ENCODE assay signal across 9 mouse cellular contexts in the genomic region with DNA sequence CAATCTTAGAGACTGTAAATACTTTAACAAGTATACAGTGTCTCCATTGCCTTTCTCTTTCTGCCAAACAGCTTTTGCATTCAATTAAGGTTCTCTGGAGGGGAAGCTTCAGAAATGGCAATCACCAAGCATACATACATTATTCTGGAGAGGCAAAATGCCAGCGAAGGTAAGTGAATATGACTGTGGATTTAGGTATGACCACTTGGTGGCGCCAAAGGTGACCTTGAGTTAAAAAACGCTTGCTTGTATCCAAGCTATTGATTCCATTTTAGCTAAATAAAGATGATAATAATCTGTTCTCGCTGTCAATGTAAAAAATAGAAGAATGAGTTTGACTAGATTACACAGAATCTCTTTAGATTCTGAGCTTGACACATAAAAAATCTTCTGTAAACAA.
DNase-seq lines count a peak whose midpoint lies in the region; ATAC-seq and TF ChIP-seq lines count a peak whose summit lies in the region.
"Had no signal": no experiment of that assay in that cellular context is flagged by ENCODE, and none has a peak within 500 bp of the region (broad histone marks: within the 10 kb centered on the region; RNA-seq: fewer than 3 reads in every experiment).

No protein-coding gene starts in this region.

- no peaks in the 10 kb centered on the region for H3K27me3 ChIP-seq in midbrain, embryonic 14.5 days (ENCODE audit: control insufficient read depth, insufficient read depth, low read length)
- H3K27me3 ChIP-seq: heart, embryonic 15.5 days had no signal

- H3K36me3 ChIP-seq in midbrain, embryonic 14.5 days (ENCODE audit: control insufficient read depth, insufficient read depth, low read length), result no peaks in the 10 kb centered on the region
- H3K36me3 ChIP-seq: heart, embryonic 15.5 days had no signal

- H3K4me3 ChIP-seq in layer of hippocampus, adult 2 months, result no peak overlapping the region
- no peak overlapping the region for H3K4me3 ChIP-seq in midbrain, embryonic 14.5 days (replicated peaks; ENCODE audit: low read depth, low read length)
- H3K4me3 ChIP-seq: heart, embryonic 15.5 days had no signal

- H3K27ac ChIP-seq in layer of hippocampus, adult 2 months, result no peak overlapping the region
- no peak overlapping the region for H3K27ac ChIP-seq in midbrain, embryonic 14.5 days (replicated peaks; ENCODE audit: low read depth, low read length)
- H3K27ac ChIP-seq: heart, embryonic 15.5 days had no signal

- peak; percentile 90 for TF ChIP-seq CTCF in layer of hippocampus, adult 2 months (conservative IDR thresholded peaks at IDR 0.05)

- DNase-seq in cerebellum, adult 18-20 months, result peak; percentile 10 to 15
- DNase-seq in cerebellum, adult 11 months, result no peak
- peak; percentile 46 for DNase-seq in testis, postnatal 10 days (ENCODE audit: low spot score)
- no peak for DNase-seq in testis, postnatal 14 days (ENCODE audit: low spot score)
- peak; percentile 23 for DNase-seq in fibroblast of lung, adult 2 months (ENCODE audit: low read depth)
- peak; percentile 19 to 49 for DNase-seq in layer of hippocampus, adult 2 months (ENCODE audit: low spot score in 2 of 2)
- DNase-seq in midbrain, embryonic 14.5 days, result peak; percentile 93
- DNase-seq in thymus, postnatal 36 days, result no peak

- no peak for ATAC-seq in midbrain, embryonic 14.5 days (ENCODE audit: low FRiP score, low TSS enrichment)

- WGBS in midbrain, embryonic 14.5 days, result 4% methylated on average over 4 of the region's 4 CpGs

- H3K9me3 ChIP-seq in midbrain, embryonic 14.5 days (ENCODE audit: control insufficient read depth, low read length), result no peaks in the 10 kb centered on the region
- H3K9me3 ChIP-seq: heart, embryonic 15.5 days had no signal

- 0 out of 2 replicates have a peak, but pooled peaks cover 3% of the 10 kb centered on the region for H3K4me1 ChIP-seq in midbrain, embryonic 14.5 days (ENCODE audit: control insufficient read depth, insufficient read depth, low read length)
- H3K4me1 ChIP-seq: heart, embryonic 15.5 days had no signal

- H3K9ac ChIP-seq in midbrain, embryonic 14.5 days (replicated peaks; ENCODE audit: low read length), result no peak overlapping the region
- H3K9ac ChIP-seq: heart, embryonic 15.5 days had no signal

- no peak overlapping the region for H3K4me2 ChIP-seq in midbrain, embryonic 14.5 days (ENCODE audit: low read length)
- H3K4me2 ChIP-seq: heart, embryonic 15.5 days had no signal

Comparison
In these comparisons a context has a peak if more than half of its experiments do, and no peak if none do; other contexts are left out.
1. DNase-seq: peak in cerebellum, adult 18-20 months (2 of 2), testis, postnatal 10 days (single experiment), fibroblast of lung, adult 2 months (single experiment), layer of hippocampus, adult 2 months (2 of 2) and midbrain, embryonic 14.5 days (single experiment); none in cerebellum, adult 11 months (single experiment), testis, postnatal 14 days (single experiment) and thymus, postnatal 36 days (0 of 2).